Mouse (Mus musculus) midbrain, embryonic 16.5 days (tissue): ENCODE data around the gene Ufc1. TPM values are rescaled to one million over a fixed set of nuclear protein-coding genes. Genes with fewer than 3 reads are reported as not detected.

Source experiments
- ATAC-seq: fragments of 200-750 bp; cut with Nextera tagmentation; 2 replicates; pipeline ENCODE4 v1.8.0; 2017; ENCODE audit warnings: moderate TSS enrichment
- H3K27ac ChIP-seq: fragments of 300-500 bp; sonication (generic); 2 replicates; pipeline ENCODE4 v1.5.1; 2014; ENCODE audit warnings: mild to moderate bottlenecking, low read length, mixed read lengths
- H3K27me3 ChIP-seq: fragments of 300-500 bp; sonication (generic); 2 replicates; pipeline ENCODE4 v1.6.1; 2014; ENCODE audit warnings: low read depth, low read length, mixed read lengths; ENCODE audit not compliant: control insufficient read depth, insufficient read depth
- H3K36me3 ChIP-seq: fragments of 300-500 bp; sonication (generic); 2 replicates; pipeline ENCODE4 v1.6.1; 2014; ENCODE audit warnings: mild to moderate bottlenecking, low read length, moderate library complexity, mixed read lengths; ENCODE audit not compliant: control insufficient read depth, insufficient read depth
- H3K4me1 ChIP-seq: fragments of 300-500 bp; sonication (generic); 2 replicates; pipeline ENCODE4 v1.6.1; 2014; ENCODE audit warnings: mild to moderate bottlenecking, low read length, mixed read lengths; ENCODE audit not compliant: control insufficient read depth, insufficient read depth
- H3K4me2 ChIP-seq: fragments of 300-500 bp; sonication (generic); 2 replicates; pipeline ENCODE4 v1.6.1; 2014; ENCODE audit warnings: mild to moderate bottlenecking, low read length, mixed read lengths
- H3K4me3 ChIP-seq: fragments of 300-500 bp; sonication (generic); 2 replicates; pipeline ENCODE4 v1.5.1; 2014; ENCODE audit warnings: low read depth, mild to moderate bottlenecking, low read length, moderate library complexity, mixed read lengths
- H3K9ac ChIP-seq: fragments of 300-500 bp; sonication (generic); 2 replicates; pipeline ENCODE4 v1.6.1; 2014; ENCODE audit warnings: low read depth, low read length, mixed read lengths
- H3K9me3 ChIP-seq: fragments of 300-500 bp; sonication (generic); replicated peaks from 2 replicates; pipeline ENCODE4 v1.6.1; 2014; ENCODE audit warnings: mild to moderate bottlenecking, low read length, mixed read lengths; ENCODE audit not compliant: control insufficient read depth, poor library complexity, severe bottlenecking
- WGBS: fragments of 180-500 bp; shearing (Covaris S2); extraction: QIAGEN DNeasy Blood & Tissue Kit; methylation state at CpG from one replicate; pipeline ENCODE4 v1.1.7; 2014; 5-methylcytosine and 5-hydroxymethylcytosine counted together
- polyA plus RNA-seq: library from polyadenylated mRNA; unstranded; fragments of >200 nt; fragmentation: Nextera tagmentation; extraction: Ambion mirVana; gene quantifications from 2 replicates; pipeline ENCODE4 v1.2.1, GENCODE M21; 2015

Ufc1 gene
- polyA plus RNA-seq, 1 experiment from 2014 or later, result 116 TPM

DNA sequence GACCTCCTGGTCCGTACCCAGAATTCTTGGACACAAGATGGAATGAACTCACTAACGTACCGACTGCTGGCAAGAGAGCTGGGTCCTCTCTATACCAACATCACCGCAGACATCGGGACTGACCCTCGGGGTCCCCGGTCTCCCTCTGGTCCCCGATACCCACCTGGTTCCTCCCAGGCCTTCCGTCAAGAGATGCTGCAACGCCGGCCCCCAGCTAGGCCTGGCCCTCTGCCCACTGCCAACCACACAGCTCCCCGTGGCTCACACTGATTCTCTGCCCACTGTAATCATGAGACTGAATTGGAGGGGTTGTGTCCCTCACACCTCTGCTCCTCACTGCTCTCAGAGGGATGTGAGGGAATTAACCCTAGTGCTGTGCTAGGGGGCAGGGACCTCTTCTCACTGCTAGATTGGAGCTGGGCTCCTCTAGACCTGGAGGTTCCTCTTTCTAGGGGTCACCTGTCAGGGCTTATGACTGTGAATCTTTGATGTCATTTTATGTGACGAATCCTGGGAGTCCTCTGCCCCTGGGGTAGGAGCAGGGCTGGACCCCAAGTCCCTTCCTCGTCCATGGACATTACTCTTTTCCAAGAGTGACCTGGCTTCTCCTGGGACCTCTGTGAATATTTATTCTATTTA is 18.6 kb downstream of the Ufc1 start:
- Histone ChIP-seq H3K27me3 (no peaks in the 10 kb centered on the region), H3K4me2 (no peak overlapping the region), H3K9me3 (no peaks in the 10 kb centered on the region), H3K36me3 (peaks cover 33% of the 10 kb centered on the region), H3K4me3 (no peak overlapping the region), H3K27ac (no peak overlapping the region), H3K9ac (no peak overlapping the region), H3K4me1 (peaks cover 18% of the 10 kb centered on the region)
- WGBS, result 92% methylated on average over 14 of the region's 14 CpGs
- ATAC-seq, result no peak

DNA sequence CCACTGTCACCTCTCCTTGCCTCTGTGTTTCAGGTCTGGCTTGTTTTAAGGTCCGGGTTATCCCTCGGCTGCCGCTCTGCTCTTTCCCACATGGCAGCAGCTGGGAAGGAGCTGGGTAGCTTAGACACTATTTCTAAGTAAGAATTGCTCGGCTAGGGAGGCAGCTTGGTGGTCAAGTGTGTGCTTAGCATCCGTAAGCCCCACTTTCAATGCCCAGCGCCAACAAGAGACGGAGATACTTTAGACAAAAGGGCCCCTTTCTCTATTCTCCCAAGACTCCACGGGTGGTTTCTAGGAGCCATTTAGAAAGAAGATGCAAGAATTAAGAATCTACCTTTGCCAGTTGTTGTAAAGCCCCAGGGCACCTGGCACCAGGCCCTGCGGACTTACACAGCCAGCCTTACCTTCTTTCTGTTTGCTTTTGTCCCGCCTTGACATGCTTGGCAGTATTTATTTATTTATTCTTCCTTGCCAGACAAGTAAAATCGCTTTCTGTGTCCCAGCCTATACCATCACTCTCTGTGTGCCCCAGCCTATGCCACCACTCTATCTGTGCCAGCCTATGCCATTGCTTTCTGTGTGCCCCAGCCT is 19.6 kb downstream of the Ufc1 start:
- H3K9me3 ChIP-seq, result no peaks in the 10 kb centered on the region
- no peak overlapping the region for H3K4me3 ChIP-seq
- H3K4me2 ChIP-seq, result no peak overlapping the region
- WGBS, result 75% methylated on average over 11 of the region's 11 CpGs
- H3K4me1 ChIP-seq, result peaks cover 19% of the 10 kb centered on the region
- H3K9ac ChIP-seq, result no peak overlapping the region
- H3K27me3 ChIP-seq, result no peaks in the 10 kb centered on the region
- peaks cover 33% of the 10 kb centered on the region for H3K36me3 ChIP-seq
- H3K27ac ChIP-seq, result no peak overlapping the region
- no peak for ATAC-seq

DNA sequence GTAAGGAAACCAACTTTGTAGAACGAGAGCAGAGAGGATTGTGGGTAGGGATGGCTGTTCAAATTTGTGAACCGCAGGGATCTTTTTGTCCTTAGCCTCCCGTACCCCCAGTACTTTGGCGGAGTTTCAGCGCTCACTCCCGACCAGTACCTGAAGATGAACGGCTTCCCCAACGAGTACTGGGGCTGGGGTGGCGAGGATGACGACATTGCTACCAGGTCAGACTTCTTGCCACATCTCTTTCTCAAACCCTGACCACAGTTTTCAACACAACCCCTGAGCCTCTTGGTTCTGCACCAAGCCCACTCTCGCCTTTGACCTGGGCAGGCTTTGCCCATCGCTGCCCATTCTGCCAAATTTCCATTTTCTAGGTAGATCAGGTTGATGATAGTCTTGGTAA is 20.7 kb downstream of the Ufc1 start:
- 88% methylated on average over 12 of the region's 12 CpGs for WGBS
- Histone ChIP-seq H3K9me3 (no peaks in the 10 kb centered on the region), H3K4me3 (no peak overlapping the region), H3K4me2 (no peak overlapping the region), H3K27me3 (no peaks in the 10 kb centered on the region), H3K4me1 (peaks cover 17% of the 10 kb centered on the region), H3K36me3 (peaks cover 33% of the 10 kb centered on the region), H3K9ac (no peak overlapping the region), H3K27ac (no peak overlapping the region)
- ATAC-seq, result no peak

DNA sequence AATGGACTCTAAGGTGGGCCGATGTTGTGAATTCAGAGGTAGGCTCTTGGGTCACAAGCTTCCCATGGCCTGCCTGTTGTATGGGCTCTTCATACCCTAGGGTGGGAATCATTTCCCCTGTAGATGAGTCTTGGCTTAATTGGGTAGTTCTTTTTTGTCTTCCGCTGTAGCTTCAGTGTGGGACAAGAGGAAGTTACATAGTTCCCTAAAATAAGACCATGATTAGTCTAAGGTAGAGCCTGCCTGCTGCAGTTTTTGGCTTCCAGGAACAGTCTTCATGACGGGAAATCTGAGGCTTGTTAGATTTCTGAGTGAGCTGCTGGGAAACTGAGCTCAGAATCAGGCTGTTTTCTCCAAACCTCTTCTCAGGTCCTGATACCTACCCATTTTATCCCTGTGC is 22.7 kb downstream of the Ufc1 start:
- H3K4me2 ChIP-seq, result no peak overlapping the region
- 96% methylated on average over 3 of the region's 3 CpGs for WGBS
- H3K27ac ChIP-seq, result no peak overlapping the region
- no peak for ATAC-seq
- peaks cover 17% of the 10 kb centered on the region for H3K4me1 ChIP-seq
- H3K36me3 ChIP-seq, result peaks cover 31% of the 10 kb centered on the region
- no peaks in the 10 kb centered on the region for H3K9me3 ChIP-seq
- no peak overlapping the region for H3K9ac ChIP-seq
- no peak overlapping the region for H3K4me3 ChIP-seq
- H3K27me3 ChIP-seq, result no peaks in the 10 kb centered on the region

DNA sequence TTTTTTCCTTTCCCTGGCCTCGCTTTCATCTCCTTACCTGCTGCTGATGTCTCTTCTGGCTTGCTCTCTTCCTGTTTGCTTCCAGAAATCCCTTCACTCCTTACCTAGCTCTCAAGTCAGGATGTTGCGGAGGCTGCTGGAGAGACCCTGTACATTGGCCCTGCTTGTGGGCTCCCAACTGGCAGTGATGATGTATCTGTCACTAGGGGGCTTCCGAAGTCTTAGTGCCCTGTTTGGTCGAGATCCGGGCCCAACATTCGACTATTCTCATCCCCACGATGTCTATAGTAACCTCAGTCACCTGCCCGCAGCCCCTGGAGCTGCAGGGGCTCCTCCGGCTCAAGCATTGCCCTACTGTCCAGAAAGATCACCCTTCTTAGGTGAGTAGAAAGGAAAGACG is 23.2 kb downstream of the Ufc1 start:
- ATAC-seq, result no peak
- Histone ChIP-seq H3K27me3 (no peaks in the 10 kb centered on the region), H3K9ac (no peak overlapping the region), H3K4me1 (peaks cover 17% of the 10 kb centered on the region), H3K4me2 (peak overlapping the region; percentile 75), H3K9me3 (no peaks in the 10 kb centered on the region), H3K27ac (no peak overlapping the region), H3K36me3 (peaks cover 28% of the 10 kb centered on the region), H3K4me3 (no peak overlapping the region)
- 72% methylated on average over 10 of the region's 10 CpGs for WGBS

DNA sequence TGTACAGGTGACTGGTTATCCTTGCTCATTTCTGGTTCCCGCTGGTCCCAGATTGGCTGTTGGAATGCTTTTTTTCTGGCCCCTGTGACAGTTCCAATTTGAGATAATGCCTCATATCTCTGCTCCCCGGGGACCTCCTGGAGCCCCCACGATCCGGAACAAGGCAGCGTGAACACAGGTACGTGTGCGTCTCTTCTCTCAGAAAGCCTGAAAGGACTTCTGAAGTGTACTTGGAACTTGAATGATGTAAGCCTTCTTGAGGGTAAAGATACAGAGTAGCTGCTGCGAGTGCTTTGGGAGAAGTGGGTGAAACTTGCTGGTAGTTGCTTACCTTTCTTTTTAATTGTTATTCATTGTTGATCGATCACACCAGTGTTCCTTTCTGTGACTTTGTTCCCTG is 23.6 kb downstream of the Ufc1 start:
- ATAC-seq, result no peak
- Histone ChIP-seq H3K27ac (no peak overlapping the region), H3K9ac (peak overlapping the region; percentile 82), H3K4me3 (peak overlapping the region; percentile 83), H3K9me3 (no peaks in the 10 kb centered on the region), H3K36me3 (peaks cover 26% of the 10 kb centered on the region), H3K27me3 (no peaks in the 10 kb centered on the region), H3K4me1 (peaks cover 17% of the 10 kb centered on the region), H3K4me2 (peak overlapping the region; percentile 75)
- 53% methylated on average over 9 of the region's 9 CpGs for WGBS

DNA sequence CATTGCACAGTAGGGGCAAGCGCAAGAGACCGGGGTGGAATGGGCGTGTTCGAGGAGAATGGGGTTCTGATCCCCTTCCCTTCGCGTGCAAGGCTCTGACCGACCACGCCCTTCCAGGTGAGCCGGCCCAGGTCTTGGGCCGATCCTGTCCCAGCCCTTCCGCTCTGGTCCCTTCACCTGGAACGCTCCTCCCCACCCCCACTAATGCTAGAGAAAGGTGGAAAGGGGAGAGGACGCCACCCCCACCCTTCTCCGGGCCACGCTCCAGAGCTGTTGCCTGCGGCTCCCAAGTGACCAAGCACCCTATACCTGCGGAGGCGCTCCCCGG is 24.3 kb downstream of the Ufc1 start:
- peaks cover 21% of the 10 kb centered on the region for H3K36me3 ChIP-seq
- peak overlapping the region; percentile 82 for H3K9ac ChIP-seq
- no peaks in the 10 kb centered on the region for H3K27me3 ChIP-seq
- H3K9me3 ChIP-seq, result no peaks in the 10 kb centered on the region
- WGBS, result 1% methylated on average over 18 of the region's 19 CpGs
- peak overlapping the region; percentile 83 for H3K4me3 ChIP-seq
- peak overlapping the region; percentile 70; the same call in 1 of the 2 replicates for H3K27ac ChIP-seq
- H3K4me2 ChIP-seq, result peak overlapping the region; percentile 75
- H3K4me1 ChIP-seq, result peaks cover 17% of the 10 kb centered on the region
- peak; percentile 78 for ATAC-seq

DNA sequence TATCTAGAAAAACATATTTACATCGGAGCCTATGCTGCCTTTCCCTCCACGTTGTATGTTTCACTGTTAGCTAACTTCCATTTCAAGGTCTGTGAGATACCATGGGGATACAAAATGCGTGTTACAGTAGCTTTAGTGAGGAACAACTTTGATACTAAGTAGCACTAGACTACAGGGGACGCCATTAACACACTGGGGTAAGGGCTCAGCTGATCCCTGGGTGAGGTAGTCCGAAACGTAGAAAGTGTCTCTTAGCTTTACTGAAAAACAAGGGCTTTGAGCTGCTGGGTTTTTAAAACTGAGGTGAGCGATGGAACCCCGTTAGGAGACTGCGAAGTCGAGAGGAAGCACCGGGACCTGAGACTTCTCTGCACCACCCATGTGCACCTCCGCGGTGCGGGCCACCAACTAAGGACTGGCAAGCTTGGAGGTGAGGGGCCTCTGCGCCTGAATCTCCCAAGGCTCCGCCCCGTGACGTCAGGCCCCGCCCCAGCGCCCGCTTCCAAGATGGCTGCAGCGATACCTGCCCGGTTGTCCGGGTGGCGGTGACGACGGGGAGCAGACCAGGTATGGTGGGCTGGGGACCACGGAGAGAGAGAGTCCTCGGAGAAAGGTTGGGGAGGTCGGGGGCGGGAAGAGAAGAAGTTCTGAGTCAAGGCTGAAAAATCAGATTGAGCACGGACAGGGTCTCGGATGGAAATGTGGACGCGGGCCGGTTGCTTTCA is 24.8 kb downstream of the Ufc1 start, which contains the start of gene B4galt3:
TSS of gene B4galt3 (plus strand) at position 481 of the 725 bp plus-strand sequence.
- 4% methylated on average over 36 of the region's 36 CpGs for WGBS
- Histone ChIP-seq H3K4me1 (peaks cover 17% of the 10 kb centered on the region), H3K9ac (peak within 1 kb of the TSS; percentile 82), H3K9me3 (no peaks in the 10 kb centered on the region), H3K4me2 (peak within 1 kb of the TSS; percentile 75), H3K27me3 (no peaks in the 10 kb centered on the region), H3K27ac (peak within 1 kb of the TSS; percentile 70), H3K4me3 (peak within 1 kb of the TSS; percentile 83), H3K36me3 (peaks cover 19% of the 10 kb centered on the region)
- peak; percentile 95 for ATAC-seq

DNA sequence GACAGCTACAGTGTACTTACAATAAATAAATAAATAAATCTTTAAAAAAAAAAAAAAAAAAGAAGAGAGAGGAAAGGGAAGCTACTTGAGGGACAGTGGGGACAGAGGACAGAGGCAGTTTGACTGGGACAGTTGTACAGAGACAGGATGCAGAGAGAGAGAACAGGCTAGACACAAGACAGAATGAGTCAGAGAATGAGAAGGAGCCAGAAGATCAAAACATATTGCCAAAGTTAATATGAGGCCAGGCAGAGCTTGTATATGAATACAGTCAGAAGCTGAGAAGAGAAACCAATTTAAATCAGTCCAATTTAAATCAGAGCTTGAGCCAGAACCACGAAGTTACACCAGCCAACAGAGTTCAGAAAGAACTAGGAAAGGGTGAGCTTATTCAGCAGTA is 26.5 kb downstream of the Ufc1 start:
- Histone ChIP-seq H3K27me3 (no peaks in the 10 kb centered on the region), H3K9ac (no peak overlapping the region), H3K27ac (no peak overlapping the region), H3K9me3 (no peaks in the 10 kb centered on the region), H3K4me2 (no peak overlapping the region), H3K4me3 (no peak overlapping the region), H3K36me3 (peaks cover 8% of the 10 kb centered on the region), H3K4me1 (peaks cover 20% of the 10 kb centered on the region)
- ATAC-seq, result no peak
- WGBS, result 61% methylated on average over 1 of the region's 1 CpGs
